Mouse (Mus musculus) mouse trophoblast stem cell (cell line): ENCODE measurements around the gene R3hdml.

ENCODE experiments used
- in situ Hi-C, 2 experiments: fragments of 300-500 bp; cut with MseI, MboI; formaldehyde crosslinking; loops; 2 replicates in 1 of 2; 3 replicates in 1 of 2; pipeline ENCODE4 v1.15.1; 2025

The R3hdml gene

GRCm38 (mm10) chr2:163471710-163472465 lies 20.2 kb upstream of the R3hdml start:
- in situ Hi-C loops, result no loop called here

GRCm38 (mm10) chr2:163472466-163472851 lies 19.7 kb upstream of the R3hdml start, which contains the start of gene Fitm2:
Gene Fitm2 (minus strand): TSS chr2:163472629.
- in situ Hi-C loops, result no loop called here

GRCm38 (mm10) chr2:163480191-163480825 lies 11.8 kb upstream of the R3hdml start:
- in situ Hi-C loops, result no loop called here

- in situ Hi-C loops, result no loop called here
Measured at GRCm38 (mm10) chr2:163481539-163482029, 10.5 kb upstream of the R3hdml start.

- in situ Hi-C loops, result no loop called here
Measured at GRCm38 (mm10) chr2:163487360-163487759, 4.8 kb upstream of the R3hdml start.

- in situ Hi-C loops, result no loop called here
Measured at GRCm38 (mm10) chr2:163489725-163490291, 2.3 kb upstream of the R3hdml start.

GRCm38 (mm10) chr2:163490656-163491055 lies 1.5 kb upstream of the R3hdml start:
- in situ Hi-C loops, result no loop called here

GRCm38 (mm10) chr2:163491351-163491750 lies 767 bp upstream of the R3hdml start:
- in situ Hi-C loops, result no loop called here

- in situ Hi-C loops, result no loop called here
Measured at GRCm38 (mm10) chr2:163493031-163493430, 913 bp downstream of the R3hdml start.

- in situ Hi-C loops, result no loop called here
Measured at GRCm38 (mm10) chr2:163493976-163494375, 1.9 kb downstream of the R3hdml start.

GRCm38 (mm10) chr2:163494456-163494855 lies 2.3 kb downstream of the R3hdml start:
- in situ Hi-C loops, result no loop called here

- in situ Hi-C loops, result no loop called here
Measured at GRCm38 (mm10) chr2:163502219-163502618, 10.1 kb downstream of the R3hdml start.

GRCm38 (mm10) chr2:163503191-163503590 lies 11.1 kb downstream of the R3hdml start:
- in situ Hi-C loops, result no loop called here

GRCm38 (mm10) chr2:163506300-163507004 lies 14.3 kb downstream of the R3hdml start, which contains the start of gene Hnf4a:
Gene Hnf4a (plus strand): TSS chr2:163506808.
- in situ Hi-C loops, result no loop called here

GRCm38 (mm10) chr2:163525761-163526243 lies 33.7 kb downstream of the R3hdml start:
- in situ Hi-C loops, result no loop called here

GRCm38 (mm10) chr2:163527497-163527896 lies 35.4 kb downstream of the R3hdml start:
- in situ Hi-C loops, result no loop called here

- in situ Hi-C loops, result loop anchor here (10.0 kb wide), 2 partner anchors 64 to 194 kb away; no protein-coding TSS in a partner anchor
Measured at GRCm38 (mm10) chr2:163530418-163530817, 38.3 kb downstream of the R3hdml start.

- in situ Hi-C loops, result loop anchor here (10.0 kb wide), 2 partner anchors 63 to 193 kb away; no protein-coding TSS in a partner anchor
Measured at GRCm38 (mm10) chr2:163531917-163532316, 39.8 kb downstream of the R3hdml start.

- in situ Hi-C loops, result loop anchor here (10.0 kb wide), 2 partner anchors 62 to 192 kb away; no protein-coding TSS in a partner anchor
Measured at GRCm38 (mm10) chr2:163533226-163533625, 41.1 kb downstream of the R3hdml start.

- in situ Hi-C loops, result loop anchor here (10.0 kb wide), 2 partner anchors 60 to 190 kb away; no protein-coding TSS in a partner anchor
Measured at GRCm38 (mm10) chr2:163534958-163535524, 42.9 kb downstream of the R3hdml start.

GRCm38 (mm10) chr2:163537443-163537842 lies 45.3 kb downstream of the R3hdml start:
- in situ Hi-C loops, result loop anchor here (10.0 kb wide), 2 partner anchors 57 to 187 kb away; no protein-coding TSS in a partner anchor
